Mouse (Mus musculus): ENCODE results near the gene Nusap1. TPM values are rescaled to one million over a fixed set of nuclear protein-coding genes. Genes with fewer than 3 reads are reported as not detected.
"Not testable (repeated sequence)": the region's sequence is repeated elsewhere in the genome, so short reads cannot be mapped to it uniquely, and the experiment has no call there.

The Nusap1 gene
- 358 and 360 TPM in 2 replicates for total RNA-seq (2015; ENCODE audit: low replicate concordance)
- total RNA-seq (2017; ENCODE audit: low replicate concordance), result 406 and 409 TPM in 2 replicates

GRCm38 (mm10) chr2:119618199-119618982 lies at the start of gene Nusap1, which contains the start of gene Oip5:
Gene Nusap1, plus strand, starts transcription at chr2:119618298.
Gene Oip5, minus strand, starts transcription at chr2:119618469.
- peak; percentile 93 for ATAC-seq (replicated peaks; ENCODE audit: low FRiP score, poor library complexity, severe bottlenecking)

DNA sequence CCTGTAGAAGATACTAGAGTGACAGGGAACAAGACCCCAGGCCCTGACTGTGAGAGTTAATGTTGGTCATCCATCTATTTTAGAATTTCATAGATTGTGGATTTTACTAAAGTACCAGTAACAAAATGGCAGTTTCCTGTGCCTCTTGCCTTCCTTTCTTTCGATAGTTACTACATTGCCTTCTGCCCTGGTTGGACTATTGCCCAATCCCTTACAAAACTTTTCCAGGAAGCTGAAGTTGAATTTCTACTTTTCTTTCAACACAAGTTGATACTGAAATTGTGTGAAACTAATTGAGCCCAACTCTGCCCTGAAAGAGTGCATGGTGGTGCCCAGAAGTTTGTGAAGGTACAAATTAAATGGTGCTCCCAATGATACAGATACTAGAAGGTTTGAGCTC lies 45.6 kb upstream of the Nusap1 start:
- no peak for ATAC-seq (replicated peaks; ENCODE audit: low FRiP score, poor library complexity, severe bottlenecking)

DNA sequence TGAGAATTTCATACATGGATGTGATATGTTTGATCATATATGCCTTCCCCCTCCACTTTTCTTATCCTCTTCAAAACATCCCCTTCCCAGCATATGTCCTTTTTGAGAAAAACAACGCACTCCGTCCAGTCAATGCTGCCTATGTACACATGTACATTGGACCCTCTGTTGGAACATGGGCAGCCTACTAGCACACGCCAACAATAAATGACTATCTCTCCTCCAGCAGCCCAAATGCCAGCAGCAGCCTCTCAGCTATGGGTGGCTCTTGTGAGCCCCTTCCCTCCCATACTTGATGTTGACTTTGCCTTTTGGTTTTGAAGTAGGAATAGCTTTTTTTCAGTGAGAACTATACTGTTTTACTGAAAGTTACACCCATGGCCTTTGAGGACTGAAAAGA lies 36.5 kb upstream of the Nusap1 start:
- no peak for ATAC-seq (replicated peaks; ENCODE audit: low FRiP score, poor library complexity, severe bottlenecking)

DNA sequence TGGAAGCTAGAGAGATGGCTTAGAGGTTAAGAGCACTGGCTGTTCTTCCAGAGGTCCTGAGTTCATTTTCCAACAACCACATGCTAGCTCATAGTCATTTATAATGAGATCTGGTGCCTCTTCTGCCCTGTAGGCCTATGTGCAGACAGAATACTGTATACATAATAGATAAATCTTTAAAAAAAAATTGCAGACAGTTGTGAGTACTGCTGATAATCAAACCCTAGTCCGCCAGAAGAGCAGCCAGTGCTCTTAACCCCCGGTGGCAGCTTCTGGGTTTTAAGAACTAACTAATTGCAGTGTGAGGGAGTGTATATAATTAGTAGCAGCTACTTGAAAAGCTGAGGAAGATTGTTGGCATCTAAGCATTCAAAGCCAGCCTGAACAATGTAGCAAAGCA lies 34.7 kb upstream of the Nusap1 start:
- no peak for ATAC-seq (replicated peaks; ENCODE audit: low FRiP score, poor library complexity, severe bottlenecking)

- ATAC-seq (replicated peaks; ENCODE audit: low FRiP score, poor library complexity, severe bottlenecking), result no peak
Measured at GRCm38 (mm10) chr2:119584282-119584681, 33.8 kb upstream of the Nusap1 start.

GRCm38 (mm10) chr2:119587383-119587782 lies 30.7 kb upstream of the Nusap1 start:
- ATAC-seq (replicated peaks; ENCODE audit: low FRiP score, poor library complexity, severe bottlenecking), result peak; percentile 83

- ATAC-seq (replicated peaks; ENCODE audit: low FRiP score, poor library complexity, severe bottlenecking), result no peak
Measured at GRCm38 (mm10) chr2:119591247-119591646, 26.9 kb upstream of the Nusap1 start.

- peak; percentile 23; the same call in 1 of the 2 replicates for ATAC-seq (replicated peaks; ENCODE audit: low FRiP score, poor library complexity, severe bottlenecking)
Measured at GRCm38 (mm10) chr2:119593765-119594112, 24.4 kb upstream of the Nusap1 start.

- ATAC-seq (replicated peaks; ENCODE audit: low FRiP score, poor library complexity, severe bottlenecking), result peak; percentile 95
Measured at GRCm38 (mm10) chr2:119594113-119594981, 23.8 kb upstream of the Nusap1 start.

DNA sequence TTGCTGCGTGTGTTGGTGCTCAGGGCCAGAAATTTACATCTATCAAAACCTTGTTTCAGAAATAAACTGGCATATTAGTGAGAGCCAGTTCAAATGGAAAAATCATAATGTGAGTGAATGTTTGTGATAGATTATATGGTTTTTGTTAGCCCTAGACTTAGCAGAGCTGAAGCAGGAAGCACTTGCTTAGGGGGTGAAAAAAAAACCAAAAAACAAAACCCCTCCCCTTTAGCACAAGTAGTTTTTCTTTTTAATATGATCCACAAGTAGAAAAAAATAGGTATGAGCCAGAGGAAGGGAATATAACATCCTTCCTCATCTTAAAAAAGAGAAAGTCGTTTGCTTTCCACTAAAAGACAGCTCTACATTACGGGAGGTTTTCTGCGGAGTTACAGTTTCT lies 22.8 kb upstream of the Nusap1 start:
- no peak for ATAC-seq (replicated peaks; ENCODE audit: low FRiP score, poor library complexity, severe bottlenecking)

DNA sequence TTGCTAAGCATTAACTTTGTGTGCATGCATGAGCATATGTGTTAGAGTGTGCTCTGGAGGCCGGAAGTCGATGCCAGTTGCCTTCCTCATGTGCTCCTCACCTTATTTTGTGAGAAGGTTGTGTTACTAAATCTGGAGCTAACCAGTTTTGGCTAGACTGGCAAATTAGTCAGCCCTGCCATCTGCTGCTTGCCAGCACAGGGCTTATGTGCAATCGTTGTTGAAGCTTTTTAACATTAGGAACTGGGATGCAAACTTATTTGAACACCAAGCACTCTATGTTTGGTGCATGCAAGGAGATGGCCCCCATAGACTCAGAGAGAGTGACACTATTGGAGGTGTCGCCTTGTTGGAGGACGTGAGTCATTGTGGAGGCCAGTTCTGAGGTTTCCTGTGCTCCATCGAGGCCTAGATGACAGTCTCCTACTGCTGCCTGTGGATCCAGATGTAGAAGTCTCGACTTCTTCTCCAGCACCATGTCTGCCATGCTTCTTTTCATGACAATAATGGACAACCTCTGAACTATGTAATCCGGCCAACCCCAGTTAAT lies 21.2 kb upstream of the Nusap1 start:
- ATAC-seq (replicated peaks; ENCODE audit: low FRiP score, poor library complexity, severe bottlenecking), result no peak

- no peak for ATAC-seq (replicated peaks; ENCODE audit: low FRiP score, poor library complexity, severe bottlenecking)
Measured at GRCm38 (mm10) chr2:119601027-119601426, 17.1 kb upstream of the Nusap1 start.

- not testable (repeated sequence) for ATAC-seq (replicated peaks; ENCODE audit: low FRiP score, poor library complexity, severe bottlenecking)
Measured at GRCm38 (mm10) chr2:119601575-119601974, 16.5 kb upstream of the Nusap1 start.

DNA sequence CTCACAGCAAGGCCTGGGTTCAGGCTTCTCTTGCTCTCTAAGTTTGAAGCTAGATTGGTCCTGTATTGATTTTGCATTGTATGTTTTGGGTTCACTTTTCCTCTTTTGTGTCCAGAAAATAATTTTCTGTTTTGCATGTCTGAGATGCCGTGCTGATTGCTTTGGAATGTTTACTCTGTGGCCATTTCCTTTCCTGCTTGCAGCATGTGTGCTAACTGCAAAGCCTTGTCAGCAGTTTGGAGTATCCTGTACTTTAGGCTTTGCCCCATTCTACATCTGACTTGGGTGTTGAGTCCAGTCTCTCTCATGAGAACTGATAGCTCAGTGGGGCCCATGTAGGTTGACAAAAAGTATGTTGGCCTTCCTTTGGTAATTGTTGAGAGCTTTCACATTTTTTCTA lies 15.6 kb upstream of the Nusap1 start:
- ATAC-seq (replicated peaks; ENCODE audit: low FRiP score, poor library complexity, severe bottlenecking), result no peak

DNA sequence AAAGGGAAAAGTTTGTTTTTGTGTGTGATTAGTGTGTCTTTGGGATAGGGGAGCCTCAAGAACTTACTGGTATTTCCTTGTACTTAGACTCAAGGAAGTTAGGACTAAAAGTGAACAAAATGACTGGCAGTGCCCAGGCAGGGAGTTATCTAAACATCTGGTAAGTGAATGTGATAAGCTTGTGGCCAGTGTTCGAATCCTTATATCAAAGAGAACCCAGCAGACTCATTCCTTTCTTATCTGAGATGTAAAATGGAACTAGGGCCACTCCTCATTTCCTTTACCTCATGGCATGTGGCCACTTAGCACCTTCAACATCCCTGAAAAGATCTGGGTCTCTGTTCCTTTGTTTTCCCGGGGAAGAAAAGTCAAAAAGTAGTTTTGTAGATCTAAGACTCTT lies 14.2 kb upstream of the Nusap1 start:
- ATAC-seq (replicated peaks; ENCODE audit: low FRiP score, poor library complexity, severe bottlenecking), result no peak

DNA sequence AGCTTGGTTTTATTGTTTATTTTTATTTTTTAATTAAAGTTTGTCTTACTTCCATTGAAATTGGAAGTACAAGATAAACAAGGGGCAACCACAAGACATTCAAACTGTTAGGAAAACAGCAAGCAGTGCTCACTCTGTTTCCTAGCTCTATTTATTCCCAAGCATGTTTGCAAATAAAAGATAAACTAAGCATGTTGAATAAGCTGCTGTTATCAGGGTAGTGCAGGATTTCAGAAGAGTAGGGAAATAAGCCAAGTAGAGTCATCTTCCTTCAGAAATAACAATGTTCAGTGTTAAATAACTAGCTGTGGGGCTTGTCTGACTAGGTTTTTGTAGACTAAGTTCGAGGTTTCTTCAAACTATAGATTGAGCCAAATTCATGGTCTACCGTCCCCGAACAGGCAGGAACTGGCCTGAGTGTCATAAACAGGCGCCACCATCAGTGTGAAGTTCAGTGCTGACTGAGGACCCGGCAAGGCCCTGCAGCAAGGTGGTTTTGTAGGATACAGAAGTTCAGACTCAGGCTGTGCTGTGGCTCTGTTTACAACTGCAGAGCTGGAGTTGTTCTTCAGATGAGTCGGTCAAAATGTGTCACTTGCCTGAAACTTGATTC lies 12.6 kb upstream of the Nusap1 start:
- ATAC-seq (replicated peaks; ENCODE audit: low FRiP score, poor library complexity, severe bottlenecking), result peak; percentile 86

GRCm38 (mm10) chr2:119607023-119607422 lies 11.1 kb upstream of the Nusap1 start:
- ATAC-seq (replicated peaks; ENCODE audit: low FRiP score, poor library complexity, severe bottlenecking), result peak; percentile 82

DNA sequence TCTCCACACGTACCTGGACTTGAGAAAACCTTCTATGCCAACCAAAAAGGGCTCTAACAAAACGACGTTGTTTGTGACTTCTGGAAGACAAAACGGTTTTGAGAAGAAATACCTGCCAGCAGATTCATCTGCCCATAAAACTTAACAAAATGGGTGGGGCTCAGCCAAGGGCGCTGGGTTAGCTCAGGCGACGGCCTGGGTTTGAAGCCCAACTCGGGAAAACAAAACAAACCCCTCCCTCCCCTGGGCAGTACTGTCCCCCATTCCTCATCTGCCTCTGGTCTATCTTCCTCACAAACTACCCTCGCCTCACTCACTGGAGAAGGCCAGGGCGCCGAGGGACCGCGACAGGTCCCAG lies 278 bp upstream of the Nusap1 start:
- peak; percentile 73 for ATAC-seq (replicated peaks; ENCODE audit: low FRiP score, poor library complexity, severe bottlenecking)

GRCm38 (mm10) chr2:119619002-119619401 lies 904 bp downstream of the Nusap1 start:
- ATAC-seq (replicated peaks; ENCODE audit: low FRiP score, poor library complexity, severe bottlenecking), result not testable (repeated sequence)

- no peak for ATAC-seq (replicated peaks; ENCODE audit: low FRiP score, poor library complexity, severe bottlenecking)
Measured at GRCm38 (mm10) chr2:119621302-119621701, 3.2 kb downstream of the Nusap1 start.

Data from erythroid progenitor cell, adult 5-6 weeks (primary cell).